Mouse (Mus musculus) MEL (cell line): ENCODE measurements at regions not wholly inside any gene's neighbourhood (a gene's known extent, or its start where the extent isn't known, plus 50 kb on each side); places are given as distances from the start of the nearest gene placed in this dataset.

Experiments used
- DNase-seq: peaks from one replicate; pipeline ENCODE4 v3.0.0; 2011; ENCODE audit warnings: low read depth, low spot score
- H3K27ac ChIP-seq: 2 replicates; pipeline ENCODE4 v1.5.1; 2012; ENCODE audit warnings: low read depth, mild to moderate bottlenecking, control low read depth, low read length, moderate library complexity; ENCODE audit not compliant: control insufficient read depth
- H3K27me3 ChIP-seq, 2 experiments: fragments of 150-350 bp in 1 of 2; sonication (generic) in 1 of 2; 2 replicates each; pipeline ENCODE4 v1.6.1; 2012; ENCODE audit warnings: low read length in 2 of 2, mild to moderate bottlenecking in 2 of 2, improper control_type of control experiment in 1 of 2, moderate library complexity in 1 of 2; ENCODE audit not compliant: insufficient read depth in 2 of 2, control insufficient read depth in 1 of 2
- H3K36me3 ChIP-seq, 2 experiments: 2 replicates each; pipeline ENCODE4 v1.6.1; 2012 to 2014; ENCODE audit warnings: low read length in 2 of 2, improper control_type of control experiment in 1 of 2, inconsistent platforms in 1 of 2, mild to moderate bottlenecking in 1 of 2; ENCODE audit not compliant: insufficient read depth in 2 of 2, control insufficient read depth in 1 of 2
- H3K4me1 ChIP-seq, 2 experiments: fragments of 150-350 bp in 1 of 2; sonication (generic) in 1 of 2; 2 replicates each; pipeline ENCODE4 v1.6.1; 2012; ENCODE audit warnings: low read length in 2 of 2, improper control_type of control experiment in 1 of 2, mild to moderate bottlenecking in 1 of 2; ENCODE audit not compliant: insufficient read depth in 2 of 2, control insufficient read depth in 1 of 2
- H3K4me3 ChIP-seq, 2 experiments: fragments of 150-350 bp in 1 of 2; sonication (generic) in 1 of 2; 2 replicates each; pipeline ENCODE4 v1.5.1; 2012; ENCODE audit warnings: low read depth in 2 of 2, low read length in 2 of 2, mild to moderate bottlenecking in 2 of 2, moderate library complexity in 2 of 2, control low read depth in 1 of 2, improper control_type of control experiment in 1 of 2; ENCODE audit not compliant: control insufficient read depth in 1 of 2, insufficient read depth in 1 of 2
- H3K79me2 ChIP-seq: 2 replicates; pipeline ENCODE4 v1.6.1; 2012; ENCODE audit warnings: mild to moderate bottlenecking, low read length, moderate library complexity; ENCODE audit not compliant: control insufficient read depth, poor library complexity, insufficient read depth
- H3K9ac ChIP-seq: 2 replicates; pipeline ENCODE4 v1.6.1; 2012; ENCODE audit warnings: low read depth, mild to moderate bottlenecking, control low read depth, low read length, moderate library complexity; ENCODE audit not compliant: control insufficient read depth, poor library complexity, severe bottlenecking
- H3K9me3 ChIP-seq: fragments of 150-350 bp; sonication (generic); replicated peaks from 2 replicates; pipeline ENCODE4 v1.6.1; 2012; ENCODE audit warnings: mild to moderate bottlenecking, low read length, improper control_type of control experiment, moderate library complexity; ENCODE audit not compliant: insufficient read depth
- ETS1 ChIP-seq: IDR thresholded peaks from 2 replicates; pipeline ENCODE4 v1.6.1; 2012; ENCODE audit warnings: low read depth, mild to moderate bottlenecking, inconsistent platforms, low read length, improper control_type of control experiment, moderate library complexity
- GABPA ChIP-seq: IDR thresholded peaks from 2 replicates; pipeline ENCODE4 v1.6.1; 2012; ENCODE audit warnings: low read depth, mild to moderate bottlenecking, inconsistent platforms, low read length, improper control_type of control experiment, moderate library complexity
- NRF1 ChIP-seq: IDR thresholded peaks from 2 replicates; pipeline ENCODE4 v1.6.1; 2014; ENCODE audit warnings: low read depth, mild to moderate bottlenecking, inconsistent platforms, low read length, improper control_type of control experiment, moderate library complexity; ENCODE audit not compliant: poor library complexity, insufficient read depth, severe bottlenecking
- SIN3A ChIP-seq: IDR thresholded peaks from 2 replicates; pipeline ENCODE4 v1.6.1; 2012; ENCODE audit warnings: low read length, improper control_type of control experiment, inconsistent platforms
- SMC3 ChIP-seq: IDR thresholded peaks from 2 replicates; pipeline ENCODE4 v1.6.1; 2011; ENCODE audit warnings: low read depth, low read length, improper control_type of control experiment
- TCF12 ChIP-seq: IDR thresholded peaks from 2 replicates; pipeline ENCODE4 v1.6.1; 2014; ENCODE audit warnings: low read depth, mild to moderate bottlenecking, inconsistent platforms, low read length, improper control_type of control experiment, moderate library complexity
- UBTF ChIP-seq: IDR thresholded peaks from 2 replicates; pipeline ENCODE4 v1.6.1; 2012; ENCODE audit warnings: low read depth, mild to moderate bottlenecking, inconsistent platforms, low read length, improper control_type of control experiment, moderate library complexity, borderline replicate concordance; ENCODE audit not compliant: insufficient read depth
- ZMIZ1 ChIP-seq: IDR thresholded peaks from 2 replicates; pipeline ENCODE4 v1.6.1; 2012; ENCODE audit warnings: low read depth, mild to moderate bottlenecking, inconsistent platforms, low read length, improper control_type of control experiment, moderate library complexity

GRCm38 (mm10) chr5:12332648-12333305, 50.4 kb upstream of the Sema3d start:
- no peaks in the 10 kb centered on the region for H3K79me2 ChIP-seq
- TF ChIP-seq TCF12 (no peak), UBTF (no peak), ETS1 (no peak), ZMIZ1 (no peak), SIN3A (no peak), NRF1 (no peak), GABPA (no peak), SMC3 (no peak)
- H3K4me1 ChIP-seq = no peaks in the 10 kb centered on the region
- H3K9ac ChIP-seq = no peak overlapping the region
- no peak overlapping the region for H3K4me3 ChIP-seq
- no peaks in the 10 kb centered on the region for H3K9me3 ChIP-seq
- H3K36me3 ChIP-seq = no peaks in the 10 kb centered on the region
- no peak for DNase-seq
- H3K27ac ChIP-seq = no peak overlapping the region
- H3K27me3 ChIP-seq = no peaks in the 10 kb centered on the region
